Mouse (Mus musculus) testis, postnatal 10 days (tissue): ENCODE measurements at regions not wholly inside any gene's neighbourhood (a gene's known extent, or its start where the extent isn't known, plus 50 kb on each side); places are given as distances from the start of the nearest gene placed in this dataset.
A peak's percentile ranks its signal among the peaks of the same experiment; 100 is the strongest.
"Not testable (repeated sequence)": the region's sequence is repeated elsewhere in the genome, so short reads cannot be mapped to it uniquely, and the experiment has no call there.

Experiments used
- DNase-seq: peaks from one replicate; pipeline ENCODE4 v3.0.0; 2021; ENCODE audit warnings: low spot score

GRCm38 (mm10) chr13:3035291-3035690, 502.6 kb upstream of the Gdi2 start:
- not testable (repeated sequence) for DNase-seq

- peak; percentile 48 for DNase-seq
Measured at GRCm38 (mm10) chr13:3037010-3037409, 500.9 kb upstream of the Gdi2 start.

- not testable (repeated sequence) for DNase-seq
Measured at GRCm38 (mm10) chr13:3046381-3047105, 491.3 kb upstream of the Gdi2 start.

- DNase-seq = not testable (repeated sequence)
Measured at GRCm38 (mm10) chr13:3083480-3083879, 454.4 kb upstream of the Gdi2 start.

GRCm38 (mm10) chr13:3089971-3090370, 447.9 kb upstream of the Gdi2 start:
- not testable (repeated sequence) for DNase-seq

- not testable (repeated sequence) for DNase-seq
Measured at GRCm38 (mm10) chr13:3106543-3106942, 431.3 kb upstream of the Gdi2 start.

GRCm38 (mm10) chr13:3128150-3128549, 409.7 kb upstream of the Gdi2 start:
- DNase-seq = not testable (repeated sequence)

- DNase-seq = not testable (repeated sequence)
Measured at GRCm38 (mm10) chr13:3137281-3137680, 400.6 kb upstream of the Gdi2 start.

GRCm38 (mm10) chr13:3138698-3139097, 399.2 kb upstream of the Gdi2 start:
- no peak for DNase-seq

GRCm38 (mm10) chr13:3145513-3145912, 392.4 kb upstream of the Gdi2 start:
- DNase-seq = not testable (repeated sequence)
